Mouse (Mus musculus) erythroblast, embryonic 14.5 days (primary cell): Measurements from ENCODE around the gene Sf3b6. TPM values are rescaled to one million over a fixed set of nuclear protein-coding genes. Genes with fewer than 3 reads are reported as not detected.

Source experiments
- H3K27me3 ChIP-seq: 2 replicates; pipeline ENCODE4 v1.6.1; 2012; ENCODE audit warnings: inconsistent platforms; ENCODE audit not compliant: control insufficient read depth
- H3K36me3 ChIP-seq: 2 replicates; pipeline ENCODE4 v1.6.1; 2012; ENCODE audit warnings: mild to moderate bottlenecking, inconsistent platforms; ENCODE audit not compliant: control insufficient read depth
- H3K4me1 ChIP-seq: 2 replicates; pipeline ENCODE4 v1.6.1; 2012; ENCODE audit warnings: inconsistent platforms; ENCODE audit not compliant: control insufficient read depth
- H3K4me3 ChIP-seq: replicated peaks from 2 replicates; pipeline ENCODE3; 2012; ENCODE audit warnings: moderate library complexity, mild to moderate bottlenecking, inconsistent platforms
- H3K9me3 ChIP-seq: 2 replicates; pipeline ENCODE4 v1.6.1; 2012; ENCODE audit warnings: low read length, inconsistent platforms, mixed read lengths; ENCODE audit not compliant: control insufficient read depth
- GATA1 ChIP-seq: IDR thresholded peaks from 2 replicates; pipeline ENCODE4 v1.6.1; 2012; ENCODE audit warnings: low read length, inconsistent platforms, mixed read lengths
- TAL1 ChIP-seq: IDR thresholded peaks from 3 replicates; pipeline ENCODE4 v1.6.1; 2012; ENCODE audit warnings: low read length, inconsistent platforms, mixed read lengths
- polyA plus RNA-seq: library from polyadenylated mRNA; stranded (reverse); fragments of >175 nt; gene quantifications from 2 replicates; pipeline ENCODE4 v1.2.3, GENCODE M21; 2012

The Sf3b6 gene
- polyA plus RNA-seq, 1 experiment, result 0.51 TPM

- Histone ChIP-seq H3K9me3 (no peaks in the 10 kb centered on the region), H3K27me3 (peaks cover 38% of the 10 kb centered on the region), H3K4me3 (no peak overlapping the region), H3K4me1 (peaks cover 22% of the 10 kb centered on the region), H3K36me3 (peaks cover 9% of the 10 kb centered on the region)
- no peak for TF ChIP-seq TAL1
- TF ChIP-seq GATA1, result no peak
Observed at GRCm38 (mm10) chr12:4836959-4837358, 19.6 kb downstream of the Sf3b6 start.

- no peak overlapping the region for H3K4me3 ChIP-seq
- TF ChIP-seq GATA1, result no peak
- TF ChIP-seq TAL1, result no peak
- no peaks in the 10 kb centered on the region for H3K9me3 ChIP-seq
- peaks cover 44% of the 10 kb centered on the region for H3K4me1 ChIP-seq
- H3K36me3 ChIP-seq, result no peaks in the 10 kb centered on the region
- peaks cover 49% of the 10 kb centered on the region for H3K27me3 ChIP-seq
Observed at GRCm38 (mm10) chr12:4840010-4840409, 22.7 kb downstream of the Sf3b6 start.

GRCm38 (mm10) chr12:4840741-4841140 is 23.4 kb downstream of the Sf3b6 start:
- Histone ChIP-seq H3K4me3 (peak overlapping the region; percentile 69), H3K27me3 (peaks cover 49% of the 10 kb centered on the region), H3K36me3 (no peaks in the 10 kb centered on the region; the same call in 1 of the 2 replicates), H3K4me1 (peaks cover 44% of the 10 kb centered on the region), H3K9me3 (no peaks in the 10 kb centered on the region)
- TF ChIP-seq TAL1 (no peak), GATA1 (no peak)

- H3K4me3 ChIP-seq, result peak within 1 kb of the TSS; percentile 69
- peaks cover 46% of the 10 kb centered on the region for H3K4me1 ChIP-seq
- no peak for TF ChIP-seq GATA1
- TF ChIP-seq TAL1, result no peak
- no peaks in the 10 kb centered on the region for H3K9me3 ChIP-seq
- peaks cover 49% of the 10 kb centered on the region for H3K27me3 ChIP-seq
- no peaks in the 10 kb centered on the region; the same call in 1 of the 2 replicates for H3K36me3 ChIP-seq
Observed at GRCm38 (mm10) chr12:4841392-4841887, 24.1 kb downstream of the Sf3b6 start, which contains the start of gene Fkbp1b. Gene Fkbp1b (minus strand): TSS chr12:4841591.

- Histone ChIP-seq H3K36me3 (peaks cover 2% of the 10 kb centered on the region), H3K4me3 (no peak overlapping the region), H3K27me3 (peaks cover 49% of the 10 kb centered on the region), H3K4me1 (peaks cover 50% of the 10 kb centered on the region), H3K9me3 (no peaks in the 10 kb centered on the region)
- TF ChIP-seq TAL1 (no peak), GATA1 (no peak)
Observed at GRCm38 (mm10) chr12:4842456-4842855, 25.1 kb downstream of the Sf3b6 start.

GRCm38 (mm10) chr12:4842890-4843597 is 25.7 kb downstream of the Sf3b6 start, which contains the start of gene Wdcp:
Gene Wdcp (plus strand): TSS chr12:4843303.
- Histone ChIP-seq H3K36me3 (peaks cover 2% of the 10 kb centered on the region), H3K4me3 (peak within 1 kb of the TSS; percentile 87), H3K9me3 (no peaks in the 10 kb centered on the region), H3K4me1 (peaks cover 50% of the 10 kb centered on the region), H3K27me3 (peaks cover 47% of the 10 kb centered on the region)
- no peak for TF ChIP-seq TAL1
- no peak for TF ChIP-seq GATA1

GRCm38 (mm10) chr12:4843741-4844140 is 26.4 kb downstream of the Sf3b6 start:
- peak overlapping the region; percentile 87 for H3K4me3 ChIP-seq
- no peak for TF ChIP-seq TAL1
- TF ChIP-seq GATA1, result no peak
- H3K9me3 ChIP-seq, result no peaks in the 10 kb centered on the region
- H3K4me1 ChIP-seq, result peaks cover 50% of the 10 kb centered on the region
- peaks cover 43% of the 10 kb centered on the region for H3K27me3 ChIP-seq
- H3K36me3 ChIP-seq, result peaks cover 9% of the 10 kb centered on the region

GRCm38 (mm10) chr12:4856160-4856559 is 38.8 kb downstream of the Sf3b6 start:
- Histone ChIP-seq H3K9me3 (peaks cover 3% of the 10 kb centered on the region), H3K4me3 (no peak overlapping the region), H3K36me3 (peaks cover 72% of the 10 kb centered on the region), H3K4me1 (peaks cover 5% of the 10 kb centered on the region), H3K27me3 (no peaks in the 10 kb centered on the region)
- no peak for TF ChIP-seq GATA1
- no peak for TF ChIP-seq TAL1

- Histone ChIP-seq H3K9me3 (peaks cover 3% of the 10 kb centered on the region), H3K4me1 (peaks cover 5% of the 10 kb centered on the region), H3K36me3 (peaks cover 72% of the 10 kb centered on the region), H3K4me3 (no peak overlapping the region), H3K27me3 (no peaks in the 10 kb centered on the region)
- TF ChIP-seq GATA1 (no peak), TAL1 (no peak)
Observed at GRCm38 (mm10) chr12:4856834-4857233, 39.5 kb downstream of the Sf3b6 start.

- Histone ChIP-seq H3K4me1 (peaks cover 9% of the 10 kb centered on the region), H3K27me3 (no peaks in the 10 kb centered on the region), H3K4me3 (no peak overlapping the region), H3K36me3 (peaks cover 82% of the 10 kb centered on the region), H3K9me3 (peaks cover 11% of the 10 kb centered on the region)
- TF ChIP-seq TAL1 (no peak), GATA1 (no peak)
Observed at GRCm38 (mm10) chr12:4859241-4859914, 42.0 kb downstream of the Sf3b6 start.
